Mouse (Mus musculus): ENCODE results near the gene Ppp1r13l. TPM values are rescaled to one million over a fixed set of nuclear protein-coding genes. Genes with fewer than 3 reads are reported as not detected.
A peak's percentile ranks its signal among the peaks of the same experiment; 100 is the strongest.

Ppp1r13l gene
- polyA plus RNA-seq (2015; fragmentation: Nextera tagmentation; extraction: Ambion mirVana): 13.6 and 14.2 TPM in 2 replicates

- no peaks in the 10 kb centered on the region for H3K9me3 ChIP-seq (replicated peaks; ENCODE audit: control insufficient read depth, low read length)
- H3K9ac ChIP-seq (ENCODE audit: low read length): peak within 1 kb of the TSS; percentile 79
- peak within 1 kb of the TSS; percentile 93 for H3K27ac ChIP-seq (ENCODE audit: low read length)
- under 1% methylated on average over 31 of the region's 31 CpGs for WGBS
- H3K27me3 ChIP-seq (ENCODE audit: control insufficient read depth, insufficient read depth, low read length): no peaks in the 10 kb centered on the region
- peak; percentile 24 for ATAC-seq (replicated peaks; ENCODE audit: extremely low read depth, insufficient read depth, low FRiP score)
- peak within 1 kb of the TSS; percentile 60 for H3K4me3 ChIP-seq (ENCODE audit: low read length)
- peaks cover 31% of the 10 kb centered on the region for H3K4me1 ChIP-seq (ENCODE audit: control insufficient read depth, insufficient read depth, low read length)
- peak within 1 kb of the TSS; percentile 94 for H3K4me2 ChIP-seq (ENCODE audit: low read depth, low read length)
- H3K36me3 ChIP-seq (ENCODE audit: control insufficient read depth, insufficient read depth): peaks cover 16% of the 10 kb centered on the region; the same call in 1 of the 2 replicates
Observed at GRCm38 (mm10) chr7:19359299-19359891, at the start of gene Ppp1r13l, which contains the start of gene Cd3eap. Gene Ppp1r13l, plus strand, starts transcription at chr7:19359749. Gene Cd3eap, minus strand, starts transcription at chr7:19359483.

- ATAC-seq (replicated peaks; ENCODE audit: extremely low read depth, insufficient read depth, low FRiP score): peak; percentile 83
Observed at GRCm38 (mm10) chr7:19309884-19310641, 49.5 kb upstream of the Ppp1r13l start, which contains the start of gene Fosb. Gene Fosb, minus strand, starts transcription at chr7:19310051.

GRCm38 (mm10) chr7:19311991-19312390 is 47.6 kb upstream of the Ppp1r13l start:
- WGBS: 36% methylated on average over 4 of the region's 4 CpGs
- no peak overlapping the region for H3K4me3 ChIP-seq (ENCODE audit: low read length)

More at GRCm38 (mm10) chr7:19309884-19310641, 49.5 kb upstream of the Ppp1r13l start, which contains the start of gene Fosb:
- Histone ChIP-seq H3K9ac (ENCODE audit: low read length) (peak within 1 kb of the TSS; percentile 76), H3K4me2 (ENCODE audit: low read depth, low read length) (peak within 1 kb of the TSS; percentile 100), H3K4me1 (ENCODE audit: control insufficient read depth, insufficient read depth, low read length) (peaks cover 16% of the 10 kb centered on the region), H3K4me3 (ENCODE audit: low read length) (peak within 1 kb of the TSS; percentile 78), H3K27ac (ENCODE audit: low read length) (peak within 1 kb of the TSS; percentile 54; the same call in 1 of the 2 replicates), H3K36me3 (ENCODE audit: control insufficient read depth, insufficient read depth) (no peaks in the 10 kb centered on the region), H3K9me3 (replicated peaks; ENCODE audit: control insufficient read depth, low read length) (no peaks in the 10 kb centered on the region), H3K27me3 (ENCODE audit: control insufficient read depth, insufficient read depth, low read length) (peaks cover 23% of the 10 kb centered on the region)
- WGBS: under 1% methylated on average over 49 of the region's 49 CpGs

GRCm38 (mm10) chr7:19314033-19314432 is 45.5 kb upstream of the Ppp1r13l start:
- H3K9me3 ChIP-seq (replicated peaks; ENCODE audit: control insufficient read depth, low read length): no peaks in the 10 kb centered on the region
- no peak overlapping the region for H3K9ac ChIP-seq (ENCODE audit: low read length)
- WGBS: 53% methylated on average over 5 of the region's 5 CpGs
- H3K4me3 ChIP-seq (ENCODE audit: low read length): no peak overlapping the region
- H3K27ac ChIP-seq (ENCODE audit: low read length): no peak overlapping the region
- no peak overlapping the region for H3K4me2 ChIP-seq (ENCODE audit: low read depth, low read length)
- no peaks in the 10 kb centered on the region for H3K36me3 ChIP-seq (ENCODE audit: control insufficient read depth, insufficient read depth)
- ATAC-seq (replicated peaks; ENCODE audit: extremely low read depth, insufficient read depth, low FRiP score): no peak
- peaks cover 10% of the 10 kb centered on the region for H3K4me1 ChIP-seq (ENCODE audit: control insufficient read depth, insufficient read depth, low read length)
- H3K27me3 ChIP-seq (ENCODE audit: control insufficient read depth, insufficient read depth, low read length): no peaks in the 10 kb centered on the region; the same call in 1 of the 2 replicates

More at GRCm38 (mm10) chr7:19311991-19312390, 47.6 kb upstream of the Ppp1r13l start:
- Histone ChIP-seq H3K4me1 (ENCODE audit: control insufficient read depth, insufficient read depth, low read length) (peaks cover 18% of the 10 kb centered on the region), H3K36me3 (ENCODE audit: control insufficient read depth, insufficient read depth) (no peaks in the 10 kb centered on the region), H3K4me2 (ENCODE audit: low read depth, low read length) (no peak overlapping the region), H3K9ac (ENCODE audit: low read length) (no peak overlapping the region), H3K9me3 (replicated peaks; ENCODE audit: control insufficient read depth, low read length) (no peaks in the 10 kb centered on the region), H3K27ac (ENCODE audit: low read length) (no peak overlapping the region), H3K27me3 (ENCODE audit: control insufficient read depth, insufficient read depth, low read length) (peaks cover 3% of the 10 kb centered on the region; the same call in 1 of the 2 replicates)
- no peak for ATAC-seq (replicated peaks; ENCODE audit: extremely low read depth, insufficient read depth, low FRiP score)

- no peak for ATAC-seq (replicated peaks; ENCODE audit: extremely low read depth, insufficient read depth, low FRiP score)
- H3K9ac ChIP-seq (ENCODE audit: low read length): no peak overlapping the region
Observed at GRCm38 (mm10) chr7:19316451-19317161, 42.9 kb upstream of the Ppp1r13l start.

GRCm38 (mm10) chr7:19318201-19318600 is 41.3 kb upstream of the Ppp1r13l start:
- H3K27me3 ChIP-seq (ENCODE audit: control insufficient read depth, insufficient read depth, low read length): no peaks in the 10 kb centered on the region; the same call in 1 of the 2 replicates
- 70% methylated on average over 2 of the region's 2 CpGs for WGBS

More at GRCm38 (mm10) chr7:19316451-19317161, 42.9 kb upstream of the Ppp1r13l start:
- WGBS: 50% methylated on average over 14 of the region's 14 CpGs
- Histone ChIP-seq H3K4me3 (ENCODE audit: low read length) (no peak overlapping the region), H3K27me3 (ENCODE audit: control insufficient read depth, insufficient read depth, low read length) (no peaks in the 10 kb centered on the region; the same call in 1 of the 2 replicates), H3K36me3 (ENCODE audit: control insufficient read depth, insufficient read depth) (no peaks in the 10 kb centered on the region), H3K9me3 (replicated peaks; ENCODE audit: control insufficient read depth, low read length) (no peaks in the 10 kb centered on the region), H3K4me2 (ENCODE audit: low read depth, low read length) (no peak overlapping the region), H3K4me1 (ENCODE audit: control insufficient read depth, insufficient read depth, low read length) (peaks cover 12% of the 10 kb centered on the region), H3K27ac (ENCODE audit: low read length) (no peak overlapping the region)

GRCm38 (mm10) chr7:19318676-19319075 is 40.9 kb upstream of the Ppp1r13l start:
- ATAC-seq (replicated peaks; ENCODE audit: extremely low read depth, insufficient read depth, low FRiP score): no peak
- Histone ChIP-seq H3K4me2 (ENCODE audit: low read depth, low read length) (no peak overlapping the region), H3K9me3 (replicated peaks; ENCODE audit: control insufficient read depth, low read length) (no peaks in the 10 kb centered on the region), H3K4me1 (ENCODE audit: control insufficient read depth, insufficient read depth, low read length) (peaks cover 12% of the 10 kb centered on the region), H3K27me3 (ENCODE audit: control insufficient read depth, insufficient read depth, low read length) (no peaks in the 10 kb centered on the region; the same call in 1 of the 2 replicates), H3K9ac (ENCODE audit: low read length) (no peak overlapping the region), H3K36me3 (ENCODE audit: control insufficient read depth, insufficient read depth) (no peaks in the 10 kb centered on the region), H3K27ac (ENCODE audit: low read length) (no peak overlapping the region), H3K4me3 (ENCODE audit: low read length) (no peak overlapping the region)
- WGBS: 74% methylated on average over 7 of the region's 7 CpGs

More at GRCm38 (mm10) chr7:19318201-19318600, 41.3 kb upstream of the Ppp1r13l start:
- Histone ChIP-seq H3K9me3 (replicated peaks; ENCODE audit: control insufficient read depth, low read length) (no peaks in the 10 kb centered on the region), H3K27ac (ENCODE audit: low read length) (no peak overlapping the region), H3K4me1 (ENCODE audit: control insufficient read depth, insufficient read depth, low read length) (peaks cover 12% of the 10 kb centered on the region), H3K36me3 (ENCODE audit: control insufficient read depth, insufficient read depth) (no peaks in the 10 kb centered on the region), H3K4me3 (ENCODE audit: low read length) (no peak overlapping the region), H3K4me2 (ENCODE audit: low read depth, low read length) (no peak overlapping the region), H3K9ac (ENCODE audit: low read length) (no peak overlapping the region)
- no peak for ATAC-seq (replicated peaks; ENCODE audit: extremely low read depth, insufficient read depth, low FRiP score)

GRCm38 (mm10) chr7:19319458-19319857 is 40.1 kb upstream of the Ppp1r13l start:
- peak overlapping the region; percentile 58 for H3K9ac ChIP-seq (ENCODE audit: low read length)
- H3K27me3 ChIP-seq (ENCODE audit: control insufficient read depth, insufficient read depth, low read length): no peaks in the 10 kb centered on the region; the same call in 1 of the 2 replicates
- H3K4me1 ChIP-seq (ENCODE audit: control insufficient read depth, insufficient read depth, low read length): peaks cover 12% of the 10 kb centered on the region
- H3K9me3 ChIP-seq (replicated peaks; ENCODE audit: control insufficient read depth, low read length): no peaks in the 10 kb centered on the region
- peak overlapping the region; percentile 67 for H3K4me2 ChIP-seq (ENCODE audit: low read depth, low read length)
- peak overlapping the region; percentile 48 for H3K4me3 ChIP-seq (ENCODE audit: low read length)
- H3K36me3 ChIP-seq (ENCODE audit: control insufficient read depth, insufficient read depth): no peaks in the 10 kb centered on the region
- no peak overlapping the region for H3K27ac ChIP-seq (ENCODE audit: low read length)
- ATAC-seq (replicated peaks; ENCODE audit: extremely low read depth, insufficient read depth, low FRiP score): peak; percentile 42
- WGBS: 21% methylated on average over 9 of the region's 9 CpGs
